Mouse (Mus musculus): ENCODE measurements at regions not wholly inside any gene's neighbourhood (a gene's known extent, or its start where the extent isn't known, plus 50 kb on each side); places are given as distances from the start of the nearest gene placed in this dataset.

DNA sequence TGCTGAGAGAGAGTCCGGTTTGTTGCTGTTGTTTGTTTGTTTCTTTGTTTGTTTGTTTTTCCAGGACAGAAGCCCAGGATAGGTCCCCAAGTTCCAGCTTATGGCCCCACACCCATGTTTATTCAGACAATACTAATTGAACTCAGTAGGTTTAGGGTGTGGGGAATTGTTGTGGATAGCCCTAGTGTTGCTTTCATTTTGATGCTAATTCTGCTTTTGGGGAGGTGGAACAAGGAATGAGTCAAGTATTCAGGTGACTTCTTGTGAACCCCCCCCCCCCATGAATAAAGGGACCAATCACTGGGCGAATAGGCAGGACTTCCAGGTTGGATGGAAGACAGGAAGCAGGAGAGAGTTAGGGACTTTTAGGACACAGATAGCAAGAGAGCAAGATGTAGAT is 75.0 kb upstream of the Intu start:
- H3K27me3 ChIP-seq: no peaks in the 10 kb centered on the region
- H3K9ac ChIP-seq (replicated peaks): no peak overlapping the region
- H3K4me3 ChIP-seq: no peak overlapping the region
- ATAC-seq (replicated peaks): no peak
- H3K4me2 ChIP-seq (replicated peaks): no peak overlapping the region
- H3K9me3 ChIP-seq: no peaks in the 10 kb centered on the region
- no peak overlapping the region for H3K27ac ChIP-seq (replicated peaks)
- 0 out of 2 replicates have a peak, but pooled peaks cover 4% of the 10 kb centered on the region for H3K4me1 ChIP-seq
- H3K36me3 ChIP-seq: no peaks in the 10 kb centered on the region
- 80% methylated on average over 2 of the region's 2 CpGs for WGBS

DNA sequence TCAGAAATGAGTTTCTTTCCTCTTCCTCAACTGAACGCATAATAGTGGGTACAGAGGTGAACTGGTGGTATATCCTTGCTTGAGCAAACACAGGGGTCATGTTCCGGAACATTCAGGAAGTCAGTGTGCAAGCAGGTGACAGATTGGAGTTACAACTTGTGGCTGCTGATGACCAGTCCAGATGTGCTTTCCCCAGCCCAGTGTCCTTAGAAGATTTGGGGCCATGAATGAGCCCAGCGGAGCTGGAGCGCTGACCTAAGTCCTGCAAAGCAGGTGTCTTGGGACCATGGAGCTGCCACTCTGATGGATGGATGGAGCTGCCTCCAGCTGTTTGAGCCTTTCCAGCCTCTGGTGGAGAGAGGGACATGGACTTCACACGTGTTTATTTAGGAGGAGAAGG is 72.6 kb upstream of the Intu start:
- Histone ChIP-seq H3K4me1 (0 out of 2 replicates have a peak, but pooled peaks cover 3% of the 10 kb centered on the region), H3K4me2 (replicated peaks) (no peak overlapping the region), H3K9ac (replicated peaks) (no peak overlapping the region), H3K4me3 (no peak overlapping the region), H3K27ac (replicated peaks) (no peak overlapping the region), H3K36me3 (no peaks in the 10 kb centered on the region), H3K27me3 (no peaks in the 10 kb centered on the region), H3K9me3 (no peaks in the 10 kb centered on the region)
- WGBS: 93% methylated on average over 5 of the region's 5 CpGs
- ATAC-seq (replicated peaks): no peak

DNA sequence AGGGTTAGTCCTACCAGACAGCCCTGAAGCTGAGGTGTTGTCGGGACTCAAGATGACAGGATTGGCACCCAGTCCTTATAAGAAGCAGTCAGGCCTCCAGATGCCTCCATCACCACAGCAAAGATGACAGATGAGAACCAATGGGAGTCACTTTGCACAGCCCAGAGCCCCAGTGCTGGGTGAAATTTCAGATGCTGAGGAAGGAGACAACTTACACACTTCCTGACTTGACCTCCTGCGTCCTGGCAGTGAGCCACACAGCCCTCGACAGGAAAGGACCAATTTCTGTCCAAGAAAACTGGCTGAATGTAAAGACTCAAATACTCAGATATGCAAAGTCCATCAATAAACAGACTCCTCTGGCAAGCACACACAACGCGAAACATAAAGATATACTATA is 67.6 kb upstream of the Intu start:
- Histone ChIP-seq H3K4me1 (no peaks in the 10 kb centered on the region), H3K9ac (replicated peaks) (no peak overlapping the region), H3K9me3 (no peaks in the 10 kb centered on the region), H3K27me3 (no peaks in the 10 kb centered on the region), H3K4me3 (no peak overlapping the region), H3K4me2 (replicated peaks) (no peak overlapping the region), H3K36me3 (no peaks in the 10 kb centered on the region), H3K27ac (replicated peaks) (no peak overlapping the region)
- no peak for ATAC-seq (replicated peaks)
- 82% methylated on average over 5 of the region's 5 CpGs for WGBS

DNA sequence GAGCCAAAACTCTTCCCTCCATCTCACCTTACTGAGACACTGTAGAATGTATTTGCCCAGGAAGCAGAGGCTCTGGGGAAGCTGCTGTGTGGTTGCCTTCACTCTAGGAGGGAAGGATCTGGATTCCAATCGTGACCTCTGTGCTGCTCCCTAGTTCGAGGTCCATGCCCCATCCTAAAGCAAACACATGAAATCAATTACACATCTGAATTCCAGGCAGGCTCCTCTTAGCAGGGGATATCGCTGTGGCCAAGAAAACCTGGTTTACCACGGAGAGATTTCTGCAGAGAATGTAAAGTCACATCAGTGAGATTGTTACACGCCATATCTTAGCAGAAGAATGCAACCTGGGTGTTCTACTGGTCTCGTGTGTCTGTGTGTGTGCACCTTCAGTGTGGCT is 61.0 kb upstream of the Intu start:
- ATAC-seq (replicated peaks): no peak
- no peaks in the 10 kb centered on the region for H3K36me3 ChIP-seq
- no peak overlapping the region for H3K27ac ChIP-seq (replicated peaks)
- no peak overlapping the region for H3K9ac ChIP-seq (replicated peaks)
- no peaks in the 10 kb centered on the region for H3K27me3 ChIP-seq
- no peak overlapping the region for H3K4me2 ChIP-seq (replicated peaks)
- H3K4me3 ChIP-seq: no peak overlapping the region
- no peaks in the 10 kb centered on the region for H3K9me3 ChIP-seq
- 79% methylated on average over 6 of the region's 6 CpGs for WGBS
- no peaks in the 10 kb centered on the region for H3K4me1 ChIP-seq

DNA sequence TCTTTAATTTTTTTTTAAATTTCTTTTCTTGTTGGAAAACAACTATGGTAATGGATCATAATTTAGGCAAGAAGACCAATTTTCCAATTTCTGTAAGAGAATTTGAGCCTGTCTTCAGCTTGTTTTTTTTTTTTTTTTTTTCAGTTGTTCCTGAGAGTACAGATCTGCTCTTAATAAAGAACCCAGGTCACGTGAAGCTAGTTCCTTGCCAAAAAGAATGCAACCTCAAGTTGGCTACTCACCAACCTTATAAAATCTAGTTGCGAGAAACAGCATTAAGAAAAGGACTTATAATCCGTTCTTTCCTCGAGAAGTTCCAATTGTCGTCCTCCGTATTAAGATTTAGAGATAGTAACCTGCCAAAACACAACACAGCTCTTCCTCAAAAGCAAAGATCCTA is 58.3 kb upstream of the Intu start:
- Histone ChIP-seq H3K27ac (replicated peaks) (no peak overlapping the region), H3K9me3 (no peaks in the 10 kb centered on the region), H3K9ac (replicated peaks) (no peak overlapping the region), H3K4me2 (replicated peaks) (no peak overlapping the region), H3K36me3 (no peaks in the 10 kb centered on the region), H3K27me3 (no peaks in the 10 kb centered on the region), H3K4me3 (no peak overlapping the region), H3K4me1 (no peaks in the 10 kb centered on the region)
- ATAC-seq (replicated peaks): no peak
- WGBS: 91% methylated on average over 6 of the region's 6 CpGs

DNA sequence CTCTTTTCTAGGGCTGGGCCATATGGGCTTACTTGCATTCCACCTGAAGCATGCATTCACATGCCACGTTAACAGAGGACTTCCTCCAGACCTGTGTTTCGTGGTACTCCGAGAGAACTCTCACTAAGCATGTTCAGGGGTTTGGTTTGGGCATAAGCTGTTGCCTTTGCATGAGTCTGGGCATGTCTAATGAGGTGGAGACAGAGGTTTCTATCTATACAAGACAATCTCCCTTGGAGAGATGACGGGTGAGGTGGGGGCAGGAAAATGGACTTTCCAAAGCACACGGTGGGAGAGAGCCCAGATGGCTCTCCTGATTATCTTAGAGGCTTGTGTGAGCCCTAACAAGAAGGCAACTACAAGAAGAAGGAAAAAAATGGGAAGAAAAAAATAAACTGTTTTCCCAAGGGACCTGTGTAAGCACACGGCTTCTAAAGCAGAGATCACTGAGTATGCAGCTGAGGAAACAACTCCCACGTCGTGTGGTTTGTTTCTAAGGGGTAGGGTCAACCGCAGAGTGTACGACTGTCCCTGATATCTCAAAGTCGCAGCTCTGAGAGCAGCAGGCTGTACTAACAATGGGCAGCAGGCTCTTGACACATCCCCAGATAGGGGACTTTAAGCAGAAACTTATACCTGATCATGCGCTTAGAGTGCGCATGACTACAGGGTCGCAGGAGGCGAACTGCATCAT is 50.7 kb upstream of the Intu start:
- no peak overlapping the region for H3K9ac ChIP-seq (replicated peaks)
- WGBS: 90% methylated on average over 15 of the region's 15 CpGs
- H3K27ac ChIP-seq (replicated peaks): no peak overlapping the region
- H3K27me3 ChIP-seq: no peaks in the 10 kb centered on the region
- H3K9me3 ChIP-seq: no peaks in the 10 kb centered on the region
- H3K36me3 ChIP-seq: no peaks in the 10 kb centered on the region
- ATAC-seq (replicated peaks): no peak
- no peak overlapping the region for H3K4me2 ChIP-seq (replicated peaks)
- no peaks in the 10 kb centered on the region for H3K4me1 ChIP-seq
- H3K4me3 ChIP-seq: no peak overlapping the region

Data from forebrain, embryonic 15.5 days (tissue).